Mouse (Mus musculus) inflammation-experienced regulatory T-cells (primary cell): ENCODE measurements around the gene Kctd11. TPM values are rescaled to one million over a fixed set of nuclear protein-coding genes. Genes with fewer than 3 reads are reported as not detected.

Experiments used
- polyA plus RNA-seq, 2 experiments: library from polyadenylated mRNA; unstranded; fragments of 100-300 nt; shearing (Covaris generic); gene quantifications; one replicate each; pipeline ENCODE4 v1.2.1; 2017

The Kctd11 gene
- polyA plus RNA-seq: 1 to 10 TPM; 1.3 TPM

DNA sequence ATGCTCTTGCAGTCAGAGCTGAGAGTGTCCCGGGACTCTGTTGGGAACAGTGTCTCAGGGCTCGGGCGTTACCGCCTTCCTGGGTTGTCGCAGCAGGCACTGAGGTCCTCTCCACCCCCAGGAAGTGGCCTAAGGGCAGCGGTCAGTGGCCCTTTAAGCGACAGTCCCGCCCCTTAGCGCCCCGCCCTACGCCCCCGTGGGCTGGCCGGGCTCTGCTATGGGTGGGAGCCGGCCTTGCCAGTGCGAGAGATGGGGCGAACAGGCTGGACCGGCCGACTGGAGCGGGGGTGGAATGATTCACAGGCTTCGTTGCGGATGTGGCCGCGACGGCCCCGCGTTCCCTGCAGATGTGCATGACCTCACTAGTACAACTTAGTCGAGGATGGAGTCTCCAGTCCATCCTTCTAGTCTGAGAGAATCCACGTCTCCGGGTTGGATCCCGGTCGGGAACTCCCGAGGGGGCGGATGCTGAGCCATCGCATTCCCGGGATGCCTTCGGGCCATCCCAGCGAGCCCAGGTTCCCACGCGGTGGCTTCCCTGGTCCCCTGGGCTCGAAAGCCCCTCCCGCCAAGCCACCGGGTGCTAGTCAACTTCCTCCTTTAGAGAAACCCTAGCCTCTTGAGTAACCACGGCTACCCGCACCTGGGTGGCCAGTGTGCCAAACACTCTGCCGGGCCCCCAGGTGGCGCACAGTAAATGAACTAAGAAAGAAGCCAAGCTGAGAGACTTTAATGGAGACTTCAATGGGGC is at the start of gene Kctd11:
Kctd11 (minus strand) TSS at position 554 of the 751 bp plus-strand sequence.

DNA sequence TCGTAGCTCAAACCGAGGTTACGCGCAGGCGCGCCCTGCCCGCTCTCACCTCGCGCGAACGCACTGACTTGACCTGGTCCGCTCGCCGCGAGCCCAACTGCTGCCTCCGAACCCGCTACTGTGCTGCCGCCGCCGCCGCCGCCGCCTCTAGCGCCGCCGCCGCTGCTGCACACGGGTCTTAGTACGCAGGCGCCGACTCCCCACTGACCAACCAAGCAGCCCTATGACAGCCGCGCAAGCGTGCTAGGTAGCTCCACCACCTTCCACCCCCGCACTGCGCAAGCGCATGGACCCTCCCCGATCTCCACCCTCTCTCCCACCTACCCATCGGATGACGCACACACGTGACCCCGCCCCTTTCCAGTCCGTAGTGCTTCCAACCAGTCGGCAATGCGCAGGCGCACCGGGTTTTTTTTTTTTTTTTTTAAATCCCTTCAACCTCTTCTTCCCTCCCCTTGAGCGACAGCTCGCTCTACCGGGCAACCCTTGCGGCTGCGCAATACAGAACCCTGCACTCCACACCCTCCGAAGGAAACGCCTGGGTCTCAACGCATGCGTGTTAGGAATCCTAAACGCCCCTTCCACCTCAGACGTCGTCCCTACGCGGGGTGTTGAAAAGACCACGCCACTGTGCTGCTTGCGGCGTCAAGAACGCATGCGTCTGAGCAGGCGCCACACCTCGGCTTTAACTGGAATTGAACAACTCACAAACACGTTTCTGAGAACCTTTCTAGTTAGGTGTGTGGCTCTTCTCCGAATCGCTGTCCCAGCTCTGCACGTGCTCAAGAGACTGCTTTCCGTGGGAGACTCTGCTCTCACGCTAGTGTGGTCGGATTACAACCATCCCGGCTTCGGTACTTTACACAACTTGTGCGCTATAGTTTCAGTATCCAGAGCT is 40.2 kb upstream of the Kctd11 start, which contains the start of gene Eif5a:
Eif5a (minus strand) TSS at position 845 of the 898 bp plus-strand sequence.

GRCm38 (mm10) chr11:69913554-69914371 is 32.6 kb upstream of the Kctd11 start, which contains the start of gene Gps2:
Gene Gps2 (plus strand): TSS chr11:69913888.

GRCm38 (mm10) chr11:69900471-69901405 is 19.5 kb upstream of the Kctd11 start, which contains the start of the genes 2810408A11Rik and Neurl4:
Gene 2810408A11Rik (minus strand): TSS chr11:69900987.
Gene Neurl4 (plus strand): TSS chr11:69901072.

GRCm38 (mm10) chr11:69895291-69895690 is 14.1 kb upstream of the Kctd11 start, which contains the start of gene Acap1:
Gene Acap1 (minus strand): TSS chr11:69895539.

DNA sequence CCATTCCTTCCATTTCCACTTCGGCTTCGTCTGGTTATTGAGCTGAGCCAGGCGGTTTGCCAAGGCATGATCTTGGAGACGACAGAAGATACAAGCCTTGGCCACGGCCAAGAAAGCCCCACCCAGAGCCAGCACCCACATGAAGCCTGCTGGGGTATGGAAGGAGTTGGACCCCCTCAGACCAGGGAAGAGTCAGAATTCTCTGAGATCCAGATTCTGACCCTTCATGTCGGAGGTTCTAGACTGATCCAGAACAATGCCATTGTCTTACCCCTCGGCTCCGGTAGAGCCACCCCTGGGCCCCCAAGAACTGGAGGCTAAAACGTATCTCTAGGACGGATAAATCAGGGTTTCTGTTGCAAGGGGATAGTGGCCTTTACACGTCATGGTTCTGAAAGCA is 3.3 kb downstream of the Kctd11 start, which contains the start of gene Tmem95:
Tmem95 (minus strand) TSS at position 141 of the 400 bp plus-strand sequence.

DNA sequence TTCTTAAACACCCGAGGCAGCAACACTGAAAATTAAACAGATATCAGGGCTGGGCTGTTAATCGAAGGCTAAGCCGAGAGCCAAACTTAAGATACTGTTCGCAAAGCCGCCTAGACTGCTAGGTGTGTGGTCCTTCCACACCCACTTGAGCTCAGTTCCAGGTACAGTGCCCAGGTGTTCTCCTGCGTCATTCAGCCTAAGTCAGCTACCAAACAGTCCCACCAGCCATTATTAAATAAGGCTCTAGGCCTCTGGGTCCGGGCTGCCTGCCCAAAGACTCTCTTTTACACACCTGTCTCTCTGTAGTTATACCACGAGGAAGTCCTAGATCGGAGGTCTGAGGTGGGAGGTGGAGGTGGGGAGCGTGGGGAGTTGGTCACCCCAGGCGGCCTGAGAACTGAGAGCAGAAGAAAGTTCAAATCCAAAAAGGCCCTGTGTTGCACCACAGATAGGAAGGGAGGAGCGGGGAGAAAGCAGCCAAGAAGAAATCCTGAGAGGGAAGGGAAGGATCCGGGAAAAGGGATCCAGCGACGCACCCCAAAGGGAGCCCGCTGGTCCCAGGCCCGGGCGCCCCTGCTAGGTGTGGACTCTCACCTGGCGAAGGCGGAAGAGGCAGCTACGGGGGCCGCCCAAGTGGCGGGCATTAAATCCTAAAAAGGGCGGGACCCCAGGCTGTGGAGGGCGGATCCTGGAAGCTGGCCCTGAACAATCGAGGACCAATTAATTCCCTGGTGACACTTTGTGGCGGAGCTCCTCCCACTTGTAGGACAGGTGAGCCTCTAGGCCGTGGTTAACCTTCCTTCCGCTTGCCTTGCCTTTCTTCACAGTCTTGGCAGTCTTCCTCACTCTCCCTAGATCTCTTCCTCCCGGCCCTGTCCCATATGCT is 22.9 kb downstream of the Kctd11 start, which contains the start of gene Tnk1:
Tnk1 (minus strand) TSS at position 618 of the 886 bp plus-strand sequence.

GRCm38 (mm10) chr11:69846198-69846680 is 35.0 kb downstream of the Kctd11 start, which contains the start of gene Plscr3:
Gene Plscr3 (plus strand): TSS chr11:69846376.

GRCm38 (mm10) chr11:69837952-69838713 is 43.1 kb downstream of the Kctd11 start, which contains the start of gene Tmem256:
Gene Tmem256 (plus strand): TSS chr11:69838514.

DNA sequence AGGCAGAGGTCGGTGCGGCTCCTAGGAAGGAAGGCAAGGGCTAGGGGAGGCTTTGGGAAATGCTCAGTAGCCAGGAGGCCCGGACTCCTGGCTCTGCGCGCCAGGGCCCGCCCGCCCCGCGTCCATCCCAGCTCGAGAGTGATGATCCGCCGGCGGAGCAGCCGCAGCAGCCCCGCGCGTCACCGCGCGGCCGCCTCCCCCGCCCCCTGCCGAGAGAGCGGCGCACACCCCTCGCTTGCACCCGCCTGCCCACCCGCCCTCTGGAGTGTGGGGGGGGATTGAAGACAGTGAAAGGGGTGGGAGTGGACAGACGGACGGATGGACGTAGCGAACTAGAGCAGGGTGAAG is 43.6 kb downstream of the Kctd11 start, which contains the start of gene Nlgn2:
Nlgn2 (minus strand) TSS at position 181 of the 348 bp plus-strand sequence.

Other genes starting within 250 kb of the Kctd11 start
- 10 to 100 TPM; 59.9 to 74.5 TPM for gene Fxr2, start 248.4 kb downstream of the Kctd11 start, polyA plus RNA-seq
- gene Sox15, start 226.1 kb downstream of the Kctd11 start, polyA plus RNA-seq: 1 to 10 TPM in 1 of 2 experiments, under 1 TPM in 1; 0.55 to 3.1 TPM
- 10 to 100 TPM; 47.5 to 52.3 TPM for gene Mpdu1, start 218.8 kb downstream of the Kctd11 start, polyA plus RNA-seq
- 10 to 100 TPM in 1 of 2 experiments, 1 to 10 TPM in 1; 1.7 to 11.0 TPM for gene Cd68, start 215.3 kb downstream of the Kctd11 start, polyA plus RNA-seq
- 100 to 1,000 TPM; 493 to 540 TPM for gene Eif4a1, start 209.0 kb downstream of the Kctd11 start, polyA plus RNA-seq
- 10 to 100 TPM; 33.1 to 37.3 TPM for gene Senp3, start 199.3 kb downstream of the Kctd11 start, polyA plus RNA-seq
- gene Tnfsf13, start 195.6 kb downstream of the Kctd11 start, polyA plus RNA-seq: not detected
- gene Tnfsf12, start 185.6 kb downstream of the Kctd11 start, polyA plus RNA-seq: not detected
- under 1 TPM in 1 of 2 experiments, not detected in 1; 0.45 TPM for gene Tnfsfm13, start 185.3 kb downstream of the Kctd11 start, polyA plus RNA-seq
- 10 to 100 TPM; 43.7 to 44.7 TPM for gene Polr2a, start 122.8 kb downstream of the Kctd11 start, polyA plus RNA-seq
- 1 to 10 TPM in 1 of 2 experiments, under 1 TPM in 1; 0.29 to 1.3 TPM for gene Slc35g3, start 119.4 kb downstream of the Kctd11 start, polyA plus RNA-seq
- gene Zbtb4, start 115.5 kb downstream of the Kctd11 start, polyA plus RNA-seq: 1 to 10 TPM; 3.8 to 5.3 TPM
- gene Chrnb1, start 85.5 kb downstream of the Kctd11 start, polyA plus RNA-seq: 1 to 10 TPM in 1 of 2 experiments, under 1 TPM in 1; 0.13 to 4.3 TPM
- gene Fgf11, start 79.5 kb downstream of the Kctd11 start, polyA plus RNA-seq: not detected
- not detected for gene Tmem102, start 75.8 kb downstream of the Kctd11 start, polyA plus RNA-seq
- under 1 TPM in 1 of 2 experiments, not detected in 1; 0.39 TPM for gene Gm39566, start 66.1 kb downstream of the Kctd11 start, polyA plus RNA-seq
- not detected for gene Spem2, start 62.9 kb downstream of the Kctd11 start, polyA plus RNA-seq
- 1 to 10 TPM in 1 of 2 experiments, not detected in 1; 2.1 TPM for gene Spem1, start 59.2 kb downstream of the Kctd11 start, polyA plus RNA-seq
- under 1 TPM; 0.26 to 0.83 TPM for gene Nlgn2, start 43.6 kb downstream of the Kctd11 start, polyA plus RNA-seq
- 10 to 100 TPM; 64.6 to 89.9 TPM for gene Tmem256, start 42.9 kb downstream of the Kctd11 start, polyA plus RNA-seq
- 10 to 100 TPM; 15.4 to 18.5 TPM for gene Plscr3, start 35.0 kb downstream of the Kctd11 start, polyA plus RNA-seq
- under 1 TPM; 0.08 to 0.72 TPM for gene Tnk1, start 22.7 kb downstream of the Kctd11 start, polyA plus RNA-seq
- under 1 TPM in 1 of 2 experiments, not detected in 1; 0.93 TPM for gene Tmem95, start 3.4 kb downstream of the Kctd11 start, polyA plus RNA-seq
- 100 to 1,000 TPM; 503 to 589 TPM for gene Acap1, start 14.1 kb upstream of the Kctd11 start, polyA plus RNA-seq
- gene 2810408A11Rik, start 19.6 kb upstream of the Kctd11 start, polyA plus RNA-seq: 1 to 10 TPM; 3.6 to 4.8 TPM
- 10 to 100 TPM in 1 of 2 experiments, 1 to 10 TPM in 1; 6.4 to 11.6 TPM for gene Neurl4, start 19.7 kb upstream of the Kctd11 start, polyA plus RNA-seq
- gene Gps2, start 32.5 kb upstream of the Kctd11 start, polyA plus RNA-seq: 100 to 1,000 TPM; 175 to 265 TPM
- 1,000 to 10,000 TPM; 1,144 to 1,177 TPM for gene Eif5a, start 40.6 kb upstream of the Kctd11 start, polyA plus RNA-seq
- gene Ybx2, start 54.4 kb upstream of the Kctd11 start, polyA plus RNA-seq: not detected
- gene Slc2a4, start 66.8 kb upstream of the Kctd11 start, polyA plus RNA-seq: 1 to 10 TPM in 1 of 2 experiments, not detected in 1; 1.5 TPM
- 1 to 10 TPM in 1 of 2 experiments, under 1 TPM in 1; 0.81 to 1.2 TPM for gene Cldn7, start 83.4 kb upstream of the Kctd11 start, polyA plus RNA-seq
- gene Ctdnep1, start 99.8 kb upstream of the Kctd11 start, polyA plus RNA-seq: 10 to 100 TPM; 39.1 to 74.9 TPM
- 10 to 100 TPM; 63.7 to 67.7 TPM for gene Elp5, start 101.1 kb upstream of the Kctd11 start, polyA plus RNA-seq
- gene Gabarap, start 109.7 kb upstream of the Kctd11 start, polyA plus RNA-seq: 100 to 1,000 TPM; 391 to 427 TPM
- gene Phf23, start 114.4 kb upstream of the Kctd11 start, polyA plus RNA-seq: 10 to 100 TPM; 85.5 to 94.7 TPM
- 10 to 100 TPM; 26.6 to 46.3 TPM for gene Dvl2, start 119.2 kb upstream of the Kctd11 start, polyA plus RNA-seq
- gene Acadvl, start 134.0 kb upstream of the Kctd11 start, polyA plus RNA-seq: 100 to 1,000 TPM in 1 of 2 experiments, 10 to 100 TPM in 1; 97.3 to 113 TPM
- gene Dlg4, start 135.5 kb upstream of the Kctd11 start, polyA plus RNA-seq: 10 to 100 TPM in 1 of 2 experiments, 1 to 10 TPM in 1; 9.1 to 10.5 TPM
- gene Asgr1, start 172.7 kb upstream of the Kctd11 start, polyA plus RNA-seq: not detected
- gene Asgr2, start 211.2 kb upstream of the Kctd11 start, polyA plus RNA-seq: not detected
- under 1 TPM in 1 of 2 experiments, not detected in 1; 0.23 TPM for gene Mgl2, start 248.9 kb upstream of the Kctd11 start, polyA plus RNA-seq